Mouse (Mus musculus) cerebellum, postnatal 10 days (tissue): Measurements from ENCODE around the gene Nup107.
"Not testable (repeated sequence)": the region's sequence is repeated elsewhere in the genome, so short reads cannot be mapped to it uniquely, and the experiment has no call there.

Experiments used
- DNase-seq, 2 experiments: peaks; one replicate each; pipeline ENCODE4 v3.0.0; 2021; ENCODE audit warnings: mixed read lengths in 2 of 2

The Nup107 gene

DNA sequence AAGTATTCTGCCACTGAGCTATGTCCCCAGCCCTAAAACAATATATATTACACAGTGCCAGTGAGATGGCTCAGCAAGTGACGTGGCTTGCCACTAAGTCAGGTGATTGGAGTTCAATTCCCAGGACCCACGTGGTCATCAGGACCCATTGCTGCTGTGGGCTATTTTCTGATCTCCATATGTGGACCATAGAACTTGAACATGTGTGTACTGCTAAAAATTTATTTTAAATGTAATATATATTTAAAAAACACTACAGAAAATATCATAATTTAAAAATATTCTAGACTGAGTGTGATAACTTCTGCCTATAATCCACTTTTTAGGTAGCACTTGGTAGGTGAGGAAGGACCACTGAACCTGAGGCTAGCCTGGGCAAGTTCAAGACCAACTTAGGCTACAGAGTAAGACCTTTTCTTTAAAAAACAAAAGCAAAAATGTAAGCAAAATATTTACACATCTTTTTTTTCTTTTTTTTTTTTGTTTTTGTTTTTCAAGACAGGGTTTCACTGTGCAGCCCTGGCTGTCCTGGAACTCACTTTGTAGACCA lies 30.1 kb downstream of the Nup107 start:
- no peak for DNase-seq

DNA sequence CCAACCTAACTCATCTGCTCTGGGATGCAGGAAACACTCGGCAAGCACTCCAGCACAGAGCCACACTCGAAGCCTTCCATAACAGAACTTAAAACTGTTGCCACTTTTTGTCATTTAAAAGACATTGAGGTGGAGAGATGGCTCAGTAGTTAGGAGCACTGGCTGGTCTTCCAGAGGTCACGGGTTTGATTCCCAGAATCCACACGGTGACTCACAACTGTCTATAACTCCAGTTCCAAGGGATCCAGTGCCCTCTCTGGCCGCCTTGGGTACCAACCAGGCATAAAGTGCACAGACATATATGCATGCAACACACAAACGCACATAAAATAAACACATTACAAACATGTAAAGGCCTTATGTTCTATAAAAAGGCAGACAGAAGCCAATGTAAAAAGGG lies 31.0 kb downstream of the Nup107 start:
- no peak for DNase-seq

DNA sequence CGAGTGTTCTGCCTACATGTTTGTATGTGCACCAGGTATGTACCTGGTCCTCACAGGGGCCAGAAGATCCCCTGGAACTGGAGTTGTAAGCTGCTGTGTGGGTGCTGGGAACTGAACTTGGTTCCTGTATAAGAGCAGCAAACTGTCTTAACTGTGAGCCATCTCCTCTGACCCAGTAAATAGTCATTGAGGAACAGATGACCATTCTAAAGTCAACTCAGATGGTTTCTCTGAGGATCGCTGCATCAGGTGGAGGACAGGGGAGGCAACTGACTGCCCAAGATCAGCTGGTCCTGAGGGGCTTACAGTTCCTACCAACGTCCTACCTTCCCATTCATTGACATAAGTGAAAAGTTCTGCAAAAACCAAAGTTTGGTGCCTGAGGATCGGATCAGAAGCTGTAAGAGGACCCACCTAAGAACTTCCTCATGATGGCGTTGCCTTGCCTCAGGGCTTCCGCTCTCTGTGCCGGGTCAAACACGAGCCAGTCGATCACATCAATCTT lies 31.6 kb downstream of the Nup107 start:
- DNase-seq = no peak

DNA sequence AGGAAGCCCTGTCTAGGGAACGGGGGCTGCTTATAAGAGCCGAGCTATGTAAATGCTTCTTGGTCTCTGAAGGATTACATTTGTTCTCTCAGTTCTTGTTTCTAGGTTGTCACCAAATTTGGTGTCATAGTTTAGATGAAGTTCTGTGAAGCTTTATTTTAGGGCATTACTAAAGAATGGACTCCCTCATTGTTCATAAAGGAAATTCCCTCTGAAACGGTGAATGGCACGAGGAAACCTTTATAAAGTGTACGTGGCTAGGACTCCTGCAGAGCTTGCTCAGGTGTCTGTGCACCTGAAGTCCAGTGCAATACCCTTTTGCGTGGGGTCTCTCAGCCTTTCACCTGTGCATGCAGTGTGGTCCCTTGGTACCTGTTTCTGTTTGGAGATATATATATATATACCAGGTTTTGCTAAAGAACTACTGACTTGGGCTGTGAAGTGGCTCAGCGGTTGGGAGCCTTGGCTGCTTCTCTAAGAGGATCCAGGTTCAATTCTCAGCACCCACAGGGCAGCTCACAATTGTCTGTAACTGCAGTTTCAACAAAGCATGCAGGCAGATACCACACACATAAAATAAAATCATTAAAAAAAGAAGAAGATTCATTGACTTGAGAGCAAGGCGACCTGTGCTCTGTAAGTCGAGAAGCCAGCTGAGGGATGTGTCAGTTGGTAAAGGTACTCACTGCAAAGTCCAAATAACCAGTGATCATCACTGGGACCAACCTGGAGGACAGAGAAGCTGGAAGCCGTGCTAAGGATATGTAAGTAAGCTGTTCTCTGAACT lies 32.5 kb downstream of the Nup107 start:
- DNase-seq = no peak

DNA sequence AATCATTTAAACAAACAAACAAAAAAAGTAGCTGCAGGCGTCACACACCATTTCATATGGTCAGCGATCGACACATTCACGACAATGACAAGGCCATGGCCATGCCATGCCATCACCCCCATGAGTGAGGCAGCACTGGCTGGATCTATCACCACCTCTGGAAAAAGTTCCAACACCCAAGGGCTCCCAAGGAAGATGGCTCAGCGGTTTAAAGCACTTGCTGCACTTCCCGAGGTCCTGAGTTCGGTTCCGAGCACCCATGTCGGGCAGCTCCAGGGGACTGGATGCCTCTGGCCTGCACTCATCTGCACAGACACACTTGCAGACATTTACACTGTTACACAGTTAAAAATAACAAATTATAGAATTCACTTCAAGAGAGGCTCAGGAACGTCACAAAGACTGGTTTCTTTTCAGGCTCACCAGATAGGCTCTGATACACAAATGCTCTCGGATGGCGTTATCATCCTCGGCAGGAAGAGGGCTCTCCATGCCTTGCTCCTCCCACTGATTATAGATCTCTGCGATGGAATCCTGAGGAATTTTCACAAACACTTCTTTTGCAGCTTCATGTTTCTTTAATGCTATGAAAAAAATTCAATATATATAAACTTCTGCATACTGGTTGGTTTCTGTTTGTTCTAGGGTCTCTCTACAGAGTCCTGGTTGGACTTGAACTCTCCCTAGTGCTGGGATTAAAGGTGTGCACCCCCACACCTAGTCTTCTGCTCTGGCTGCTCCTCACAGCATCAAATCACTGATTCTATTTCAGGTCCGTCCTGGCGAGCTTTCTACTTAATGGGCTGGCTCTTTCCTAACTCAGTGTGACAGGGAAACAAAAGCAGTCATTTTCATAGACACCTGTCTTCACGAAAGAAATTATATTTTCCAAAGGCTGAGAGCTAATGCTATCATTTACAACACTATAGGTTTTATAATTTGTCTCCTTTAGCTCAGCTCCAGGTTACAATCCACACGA lies 33.5 kb downstream of the Nup107 start:
- no peak for DNase-seq

DNA sequence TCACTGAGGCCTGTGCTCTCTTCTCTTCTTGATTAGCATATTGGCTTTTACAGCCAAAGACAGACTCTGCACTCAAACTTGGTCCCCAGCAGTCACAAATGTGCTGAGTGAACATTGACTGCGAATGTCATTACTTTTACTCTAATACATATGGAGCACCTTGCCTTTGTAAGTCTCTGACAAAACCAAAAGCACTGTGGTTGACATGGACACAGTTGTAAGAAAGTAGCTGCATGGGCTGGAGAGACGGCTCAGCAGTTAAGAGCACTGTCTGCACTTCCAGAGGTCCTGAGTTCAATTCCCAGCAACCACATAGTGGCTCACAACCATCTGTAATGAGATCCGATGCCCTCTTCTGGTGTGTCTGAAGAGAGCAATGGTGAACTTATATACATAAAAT lies 34.2 kb downstream of the Nup107 start:
- DNase-seq = not testable (repeated sequence)

DNA sequence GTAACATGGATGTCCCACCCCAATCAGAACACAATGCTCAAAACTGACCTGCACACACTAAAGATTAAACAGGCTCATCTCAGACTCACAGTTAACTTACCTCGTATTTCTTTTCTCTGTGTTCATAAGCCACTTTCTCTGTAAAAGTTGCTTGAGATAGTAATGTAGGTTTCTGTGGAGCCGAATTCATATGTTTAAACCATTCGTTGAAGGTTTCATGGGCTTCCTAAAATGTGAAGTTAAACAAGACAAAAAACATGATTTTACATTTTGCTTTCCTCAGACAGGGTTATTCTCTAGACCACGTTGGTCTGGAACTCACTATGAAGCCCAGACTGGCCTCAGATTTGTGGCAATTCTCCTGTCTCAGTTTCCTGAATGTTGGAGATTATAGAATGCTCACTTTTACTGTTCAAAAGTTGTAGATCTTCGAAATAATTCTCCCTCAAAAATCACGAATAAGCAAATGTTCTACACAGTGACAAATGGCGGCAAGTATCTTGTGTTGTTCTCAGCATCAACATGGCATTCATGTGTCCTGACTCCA lies 34.6 kb downstream of the Nup107 start:
- no peak for DNase-seq

DNA sequence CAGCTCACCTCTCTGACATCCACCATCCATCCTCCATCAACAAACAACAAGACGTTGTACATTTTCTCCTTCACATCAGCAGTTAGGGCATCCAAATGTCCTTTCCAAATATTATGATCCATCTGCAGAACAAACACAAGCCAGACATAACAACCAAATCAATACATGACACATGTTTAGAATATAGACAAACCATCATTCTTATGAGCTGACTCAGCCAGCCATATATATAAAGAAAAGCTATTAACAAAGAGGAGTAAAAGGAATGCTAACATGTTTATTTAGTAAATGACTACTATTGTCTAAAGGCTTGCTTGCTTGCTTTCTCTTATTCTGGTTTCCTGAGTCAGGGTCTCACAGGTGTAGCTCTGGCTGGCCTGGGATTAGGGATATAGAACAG lies 35.2 kb downstream of the Nup107 start:
- no peak for DNase-seq

DNA sequence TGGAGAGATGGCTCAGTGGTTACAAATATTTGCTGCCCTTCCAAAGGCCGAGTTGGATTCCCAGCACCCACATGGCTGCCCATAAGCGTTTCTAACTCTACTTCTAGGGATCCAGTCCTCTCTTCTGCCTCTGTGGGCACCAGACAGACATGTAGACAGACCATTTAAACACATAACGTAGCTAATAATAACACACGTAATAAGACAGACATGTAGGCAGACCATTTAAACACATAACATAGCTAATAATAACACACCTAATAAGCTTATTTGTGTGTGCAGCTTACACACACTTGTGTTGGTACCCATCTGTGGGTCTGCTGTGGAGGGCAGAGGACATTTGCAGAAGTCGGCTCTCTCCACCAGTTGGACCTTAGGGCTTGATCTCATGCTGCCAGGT lies 35.7 kb downstream of the Nup107 start:
- no peak for DNase-seq

DNA sequence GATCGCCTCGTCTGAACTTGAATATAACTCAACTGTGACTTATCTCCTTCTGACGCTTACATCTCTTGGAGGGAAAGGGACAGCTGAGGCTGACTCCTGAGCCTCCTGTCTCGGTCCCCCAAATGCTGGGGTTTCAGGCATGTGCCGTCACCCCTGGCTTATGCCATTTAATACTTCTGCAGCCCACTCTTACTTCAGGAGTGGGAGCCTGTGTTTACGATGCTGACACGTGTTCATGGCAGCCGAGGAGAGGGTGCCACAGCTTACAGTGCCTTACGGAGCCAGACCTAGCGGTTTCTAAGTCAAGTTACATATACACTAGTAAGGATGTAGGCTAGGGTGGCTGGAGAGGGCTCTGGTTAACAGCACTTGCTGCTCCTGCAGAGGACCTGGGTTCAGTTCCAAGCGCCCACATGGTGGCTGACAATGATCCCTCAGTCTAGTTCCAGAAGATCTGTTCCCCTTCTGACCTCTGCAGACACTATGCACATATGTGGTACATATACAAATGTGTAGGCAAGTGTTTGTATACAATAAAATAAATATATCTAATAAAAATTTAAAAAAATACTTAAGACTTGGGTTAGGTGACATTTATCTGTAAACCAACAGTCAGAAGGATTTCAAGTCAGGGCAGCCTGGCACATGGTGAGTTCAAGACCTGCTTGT lies 36.6 kb downstream of the Nup107 start:
- no peak for DNase-seq

DNA sequence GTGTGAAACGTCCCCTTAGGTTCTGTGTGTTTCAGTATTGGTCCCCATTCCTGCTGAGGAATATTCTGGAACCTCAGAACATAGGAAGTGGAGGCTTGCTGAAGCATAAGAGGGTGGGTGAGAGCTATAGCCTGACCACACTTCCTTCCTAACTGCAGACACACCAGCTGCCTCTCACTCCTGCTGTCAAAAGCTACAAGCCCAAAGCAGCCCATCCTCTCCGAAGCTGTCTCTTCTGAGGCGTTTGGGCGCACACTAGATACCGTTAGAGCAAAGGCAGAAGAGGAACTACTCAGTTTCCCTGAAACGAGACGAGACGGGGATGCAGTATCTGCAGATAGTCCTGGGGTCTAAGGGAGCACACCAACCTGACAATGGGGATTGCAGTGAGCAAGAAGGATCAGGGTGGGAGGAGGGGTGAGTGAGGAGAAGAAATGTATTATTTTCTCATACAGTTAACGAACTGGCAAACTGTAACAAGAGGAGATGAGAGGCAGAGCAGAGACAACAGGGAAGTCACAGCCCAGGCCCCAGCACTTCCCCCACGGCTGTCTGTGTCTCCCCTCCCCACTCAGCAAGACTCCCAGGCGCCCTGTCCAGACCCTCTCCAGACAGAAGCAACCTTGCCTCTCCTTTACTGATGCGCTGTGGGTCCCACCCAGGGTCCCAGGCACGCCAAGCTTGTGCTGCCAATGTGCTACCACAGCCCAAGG lies 37.3 kb downstream of the Nup107 start:
- no peak for DNase-seq

DNA sequence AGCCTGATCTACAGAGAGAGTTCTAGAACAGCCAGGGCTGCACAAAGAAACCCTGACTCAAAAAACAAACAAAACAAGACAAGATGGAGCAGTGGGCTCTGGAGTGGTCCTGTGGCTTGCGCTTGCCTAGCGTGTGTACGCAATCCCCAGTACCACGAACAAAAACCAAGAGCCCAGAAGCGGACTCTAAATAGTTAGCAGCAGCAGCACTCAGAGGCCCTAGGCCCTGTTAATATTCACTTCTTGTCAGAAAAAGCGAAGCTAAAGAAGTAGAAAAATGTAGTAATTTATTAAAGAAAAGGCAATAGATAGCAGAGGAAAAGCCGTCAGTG lies 37.9 kb downstream of the Nup107 start:
- DNase-seq = no peak

DNA sequence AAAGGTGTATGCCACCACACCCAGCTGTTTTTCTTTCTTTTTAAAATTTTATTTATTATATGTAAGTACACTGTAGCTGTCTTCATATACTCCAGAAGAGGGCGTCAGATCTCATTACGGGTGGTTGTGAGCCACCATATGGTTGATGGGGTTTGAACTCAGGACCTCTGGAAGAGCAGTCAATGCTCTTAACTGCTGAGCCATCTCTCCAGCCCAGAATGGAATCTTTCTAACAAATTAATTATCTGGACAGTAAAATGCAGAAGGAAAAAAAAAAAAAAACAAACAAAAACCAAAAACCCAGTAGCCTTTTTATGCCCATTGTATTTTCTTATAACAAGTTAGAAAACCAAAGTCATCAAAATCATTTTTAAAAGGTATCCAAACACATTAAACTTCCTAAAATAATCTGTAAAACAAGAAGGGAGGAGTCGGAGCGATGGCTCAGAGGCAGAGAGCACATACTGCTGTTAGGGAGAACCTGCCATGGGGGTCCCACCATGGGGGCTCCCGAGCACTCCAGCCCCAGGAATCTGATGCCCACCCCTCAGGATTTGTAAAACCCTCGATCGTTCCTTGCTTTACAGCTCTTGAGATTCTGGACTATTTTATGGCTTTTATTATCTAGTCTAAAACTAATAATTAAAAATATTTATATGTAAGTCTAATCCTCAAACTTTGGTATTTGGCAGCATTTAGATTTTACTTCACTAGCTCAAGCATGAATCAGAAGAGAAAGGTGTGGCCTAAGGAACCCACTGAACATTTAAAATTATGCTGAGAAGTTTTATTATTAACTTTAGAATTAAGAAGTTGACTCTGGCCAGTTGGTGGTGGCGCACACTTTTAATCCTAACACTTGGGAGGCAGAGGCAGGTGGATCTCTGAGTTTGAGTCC lies 38.5 kb downstream of the Nup107 start:
- DNase-seq = no peak

DNA sequence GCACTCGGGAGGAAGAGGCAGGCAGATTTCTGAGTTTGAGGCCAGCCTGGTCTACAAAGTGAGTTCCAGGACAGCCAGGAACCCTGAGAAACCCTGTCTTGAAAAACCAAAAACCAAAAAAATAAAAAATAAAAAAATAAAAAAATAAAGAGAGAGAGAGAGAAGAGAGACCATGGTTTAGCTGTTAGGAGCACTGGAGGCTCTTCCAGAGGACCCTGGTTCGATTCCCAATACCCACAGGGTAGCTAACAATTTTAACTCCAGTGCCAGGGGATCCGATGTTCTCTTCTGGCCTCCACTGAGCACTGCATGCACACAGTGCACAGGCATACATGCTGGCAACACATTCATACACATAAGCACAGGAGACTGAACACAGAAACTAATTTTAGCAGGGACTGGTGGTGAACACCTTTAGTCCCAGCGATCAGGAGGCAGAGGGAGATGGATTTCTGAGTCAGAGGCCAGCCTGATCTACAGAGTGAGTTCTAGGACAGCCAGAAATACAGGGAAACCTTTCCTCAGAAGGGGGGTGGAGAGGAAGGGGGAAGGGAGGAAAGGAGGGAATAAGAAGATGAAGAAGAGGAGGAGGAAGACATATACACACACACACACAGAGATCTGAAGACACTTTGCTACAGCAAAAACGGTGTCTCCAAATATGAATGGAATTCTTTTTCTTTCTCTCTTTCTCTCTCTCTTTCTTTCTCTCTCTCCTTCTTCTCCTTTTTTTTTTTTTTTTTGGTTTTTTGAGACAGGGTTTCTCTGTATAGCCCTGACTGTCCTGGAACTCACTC lies 39.5 kb downstream of the Nup107 start:
- no peak for DNase-seq

DNA sequence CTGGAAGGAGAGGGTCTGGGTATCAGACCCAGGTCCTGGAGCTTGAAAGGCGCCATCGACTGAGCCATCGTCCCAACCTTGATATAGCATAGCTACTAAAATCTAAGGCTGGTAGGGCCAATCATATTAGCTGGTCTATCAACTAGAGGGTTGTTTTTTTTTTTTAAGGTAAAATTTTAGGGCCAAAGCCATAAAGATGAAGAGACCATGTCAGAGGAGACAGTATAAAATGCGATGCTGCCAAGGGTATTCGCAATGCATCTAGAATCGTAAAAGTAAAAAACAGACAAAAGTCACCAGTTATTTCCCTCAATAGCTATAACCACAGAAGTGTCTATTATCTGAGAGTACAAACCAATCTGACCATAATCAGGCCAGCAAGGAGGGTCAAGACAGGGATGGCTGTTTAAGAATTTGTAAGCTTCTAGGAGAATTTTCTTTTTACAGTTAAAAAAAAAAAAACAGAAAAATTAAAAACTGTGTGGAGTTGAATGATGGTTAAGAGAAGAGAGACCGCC lies 40.1 kb downstream of the Nup107 start:
- DNase-seq = no peak

DNA sequence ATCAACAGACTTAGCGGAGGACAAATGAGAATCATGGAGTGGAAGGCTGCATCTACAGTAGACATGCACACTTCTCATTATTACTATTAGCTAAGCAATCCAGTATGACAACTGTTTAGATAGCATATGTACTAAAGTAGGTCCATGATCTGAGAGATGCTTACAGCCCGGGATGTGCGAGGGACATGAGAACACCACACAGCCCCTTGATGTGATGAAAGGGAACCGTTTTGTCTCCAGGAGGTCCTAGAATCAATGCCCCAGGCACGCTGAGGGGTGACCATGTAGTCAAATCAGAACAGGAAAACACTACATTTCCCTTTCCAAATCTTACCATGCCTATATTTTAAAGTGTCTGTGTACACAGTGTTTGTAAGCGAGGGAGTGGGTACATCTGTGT lies 40.8 kb downstream of the Nup107 start:
- no peak for DNase-seq

DNA sequence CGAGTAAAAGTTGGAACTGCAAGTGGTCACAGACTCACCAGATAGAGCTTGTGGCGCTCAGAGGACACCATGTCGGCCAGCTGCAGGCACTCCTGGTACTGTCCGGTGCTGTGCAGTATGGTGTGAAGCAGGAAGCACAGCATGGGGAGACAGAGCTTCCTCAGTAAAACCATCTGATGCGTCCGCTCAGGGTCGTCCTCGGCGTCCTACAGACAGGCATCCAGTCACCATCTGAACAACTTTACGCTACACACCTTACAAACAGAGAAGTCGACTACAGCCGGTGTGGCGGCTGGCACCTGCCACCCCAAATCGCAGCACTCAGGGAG lies 41.3 kb downstream of the Nup107 start:
- no peak for DNase-seq

DNA sequence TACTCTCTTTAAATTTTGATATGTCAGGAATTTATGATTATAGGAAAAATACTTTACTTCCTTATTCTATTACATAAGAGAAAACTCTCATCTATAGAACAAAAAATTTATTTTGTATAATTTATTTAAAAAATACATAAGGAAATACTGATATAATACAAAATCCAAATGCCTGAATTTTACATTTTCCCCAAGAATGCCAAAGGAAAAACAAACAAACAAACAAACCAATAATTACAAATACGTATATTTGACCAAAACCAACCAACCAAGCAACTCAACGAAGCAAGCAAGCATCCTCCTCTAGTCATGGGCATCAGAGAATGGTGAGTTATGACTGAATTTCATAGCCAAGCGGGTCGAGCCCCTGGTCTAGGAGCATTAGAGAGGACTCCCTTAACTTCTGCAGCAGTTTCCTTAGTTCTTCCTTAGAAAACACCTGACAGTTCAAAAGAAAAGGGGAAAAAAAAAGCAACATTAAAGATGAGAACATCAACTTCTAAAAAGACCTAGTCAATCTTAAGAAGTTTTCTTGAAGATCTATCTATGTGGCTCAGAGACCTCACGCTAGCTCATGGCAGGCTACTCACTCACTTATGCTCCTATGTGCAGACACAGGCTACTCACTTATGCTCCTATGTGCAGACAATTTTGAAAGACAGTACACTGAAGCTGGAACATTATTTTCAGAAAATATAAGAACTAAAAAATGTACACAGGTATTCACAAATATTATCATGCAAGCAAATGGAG lies 41.8 kb downstream of the Nup107 start:
- DNase-seq = no peak

DNA sequence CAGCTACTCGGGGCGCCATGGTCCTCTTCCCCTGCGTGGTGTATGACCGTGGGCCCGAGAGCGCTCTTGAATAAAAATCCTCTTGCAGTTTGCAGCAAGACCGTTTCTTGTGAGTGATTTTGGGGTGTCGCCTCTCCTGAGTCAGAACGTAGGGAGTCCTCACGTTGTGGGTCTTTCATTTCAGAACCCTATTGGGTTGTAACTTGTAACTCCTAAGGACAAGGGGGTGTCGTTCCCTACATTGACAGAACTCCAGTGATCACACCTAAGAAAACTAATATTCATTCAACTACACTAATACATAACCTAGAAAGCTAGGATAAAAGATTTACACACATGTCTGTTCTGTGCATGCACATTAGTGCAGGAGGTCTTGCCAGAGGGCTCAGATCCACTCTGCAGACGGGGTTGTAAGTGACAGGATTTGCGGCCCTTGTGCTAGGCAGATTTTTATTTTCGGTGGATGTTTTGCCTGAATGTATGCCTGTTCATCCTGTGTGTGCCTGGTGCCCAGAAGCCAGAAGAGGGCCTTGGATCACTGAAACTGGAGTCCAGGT lies 42.6 kb downstream of the Nup107 start:
- no peak for DNase-seq
